Mouse (Mus musculus): ENCODE measurements around the gene Mia2.
"Not testable (repeated sequence)": the region's sequence is repeated elsewhere in the genome, so short reads cannot be mapped to it uniquely, and the experiment has no call there.

The Mia2 gene

DNA sequence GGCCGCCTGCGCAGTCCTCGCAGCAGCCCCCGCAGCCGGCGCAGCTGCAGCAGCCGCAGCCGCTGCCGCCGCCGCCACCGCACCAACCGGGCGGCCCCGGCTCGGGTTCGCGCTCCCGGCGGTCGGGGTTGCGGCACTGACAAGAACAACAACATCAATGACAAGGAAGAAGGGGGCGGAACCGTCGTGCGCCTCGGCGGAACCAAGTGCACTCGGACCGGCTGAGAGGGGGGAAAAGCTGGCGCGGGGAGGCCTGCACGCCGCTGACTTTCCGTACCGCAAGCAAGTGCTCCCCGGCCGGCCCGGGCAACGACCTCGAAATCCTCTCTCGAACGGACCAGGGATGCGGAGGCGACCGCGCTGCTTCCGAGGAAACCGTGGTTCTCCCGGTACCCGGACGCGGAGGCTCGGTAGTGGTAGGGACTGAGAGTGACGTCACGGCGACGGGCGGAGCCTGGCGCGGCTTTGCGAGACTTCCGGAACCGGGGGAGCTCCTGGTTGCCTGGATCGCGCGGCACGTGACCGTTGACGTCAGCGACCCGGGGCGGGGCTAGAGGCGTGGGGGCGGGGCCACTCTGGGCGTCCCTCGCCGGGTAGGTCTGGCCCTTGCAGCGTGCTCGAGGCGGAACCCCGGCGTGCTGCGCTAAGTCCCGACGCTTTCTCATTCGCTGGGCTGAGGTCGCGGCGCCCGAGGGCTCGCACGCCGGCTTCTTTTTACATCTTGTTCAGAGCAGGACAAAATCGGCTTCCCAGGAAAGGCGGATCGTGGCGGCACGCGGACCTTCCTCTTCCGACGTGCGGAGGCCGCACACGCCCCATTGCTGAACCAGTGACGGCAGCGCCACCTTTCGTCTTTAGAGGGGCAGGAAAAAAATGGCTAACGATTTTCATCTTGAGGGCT, 124.0 kb downstream of the Mia2 start, which contains the start of gene Fbxo33:
Gene Fbxo33, minus strand, starts transcription at position 401 of the 901 bp plus-strand sequence.
- in situ Hi-C loops (cut with MboI), result loop anchor here (10.0 to 25.0 kb wide), 3 partner anchors 165 to 1982 kb away; partner anchors contain the start of genes Gemin2, Mipol1, Prps1l3 and Sec23a

DNA sequence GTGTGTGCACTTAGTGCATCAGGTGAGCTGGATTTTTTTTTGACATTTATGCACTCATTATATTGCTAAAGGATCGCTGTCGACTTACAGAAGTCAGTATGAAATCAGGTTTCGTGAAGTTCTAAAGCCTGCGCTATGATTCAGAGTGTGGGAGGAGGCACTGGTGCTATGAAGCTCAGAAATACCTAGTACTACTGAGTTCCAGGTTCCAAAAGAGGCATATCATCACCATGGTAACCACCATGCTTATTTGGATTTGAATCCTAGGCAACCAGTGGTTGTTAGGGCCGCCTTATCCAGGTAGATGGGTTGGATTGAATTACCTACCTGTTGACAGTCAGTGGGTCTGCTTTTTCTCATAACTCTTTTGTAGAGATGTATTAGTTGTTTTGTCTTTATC, 132.8 kb downstream of the Mia2 start:
- in situ Hi-C loops (cut with MboI), result no loop called here

DNA sequence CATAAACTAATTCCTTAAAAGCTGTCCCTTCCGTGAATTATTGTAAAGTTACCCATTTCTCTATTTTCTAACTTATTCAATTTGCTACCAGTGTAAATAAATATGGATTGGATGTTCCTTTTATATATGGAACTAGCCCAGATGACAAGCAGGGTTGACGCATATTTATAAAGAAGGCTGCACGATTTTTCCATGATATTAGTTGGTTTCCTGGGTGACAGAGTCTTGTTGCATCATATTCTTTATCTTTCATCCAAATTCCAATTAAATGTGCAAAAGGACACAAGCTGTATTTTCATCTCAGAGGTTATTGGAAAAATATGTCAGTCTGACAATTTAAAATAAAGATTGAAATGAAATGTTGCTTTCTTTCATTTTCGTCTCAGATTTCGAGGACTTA, 142.8 kb downstream of the Mia2 start:
- in situ Hi-C loops (cut with MboI), result no loop called here

DNA sequence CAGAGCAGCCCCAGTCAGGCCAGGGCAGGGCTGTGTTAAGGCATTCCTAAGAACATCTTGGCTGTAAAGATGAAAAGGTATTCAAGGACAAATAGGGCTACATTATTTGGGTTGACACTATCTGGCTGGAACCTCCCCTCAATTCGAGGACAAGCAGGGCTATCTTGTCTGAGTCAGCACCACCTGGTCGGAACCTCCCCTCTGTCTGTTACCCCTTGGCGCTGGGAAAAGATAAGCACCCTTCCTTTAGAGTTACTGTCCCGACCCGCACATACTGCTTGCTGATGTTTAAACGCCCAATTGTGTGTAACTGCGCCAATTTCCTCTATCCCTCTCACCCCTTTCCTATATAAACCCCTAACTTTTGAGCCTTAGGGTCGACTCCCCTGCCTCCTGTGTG, 145.4 kb downstream of the Mia2 start:
- in situ Hi-C loops (cut with MboI), result not testable (repeated sequence)

Measured in mature B cell (primary cell).